Mouse (Mus musculus) E14TG2a.4 (cell line): Measurements from ENCODE around the gene 4930516K23Rik.

Source experiments
- CTCF ChIP-seq: conservative IDR thresholded peaks from 2 replicates; pipeline ENCODE4 v1.5.1; 2014; ENCODE audit warnings: low read length
- NANOG ChIP-seq: IDR thresholded peaks from 2 replicates; pipeline ENCODE4 v1.6.1; 2014; ENCODE audit warnings: borderline replicate concordance, low read length, mixed read lengths

- no peak for TF ChIP-seq CTCF
- no peak for TF ChIP-seq NANOG
These were observed 39.6 kb downstream of the 4930516K23Rik start for GRCm38 (mm10) chr7:104021651-104022050.
